Mouse (Mus musculus) heart, embryonic 13.5 days (tissue): ENCODE results near the gene Rhou. TPM values are rescaled to one million over a fixed set of nuclear protein-coding genes. Genes with fewer than 3 reads are reported as not detected.

Source experiments
- ATAC-seq: fragments of 200-750 bp; cut with Nextera tagmentation; 2 replicates; pipeline ENCODE4 v1.8.0; 2017; ENCODE audit warnings: moderate TSS enrichment; ENCODE audit not compliant: insufficient number of reproducible peaks, low FRiP score, low TSS enrichment; ENCODE audit errors: extremely low read depth
- H3K27ac ChIP-seq: fragments of 300-500 bp; sonication (generic); replicated peaks from 2 replicates; pipeline ENCODE4 v1.5.1; 2015; ENCODE audit warnings: moderate library complexity, mild to moderate bottlenecking, inconsistent platforms
- H3K27me3 ChIP-seq: fragments of 300-500 bp; sonication (generic); replicated peaks from 2 replicates; pipeline ENCODE4 v1.6.1; 2015; ENCODE audit warnings: mild to moderate bottlenecking, inconsistent platforms
- H3K36me3 ChIP-seq: fragments of 300-500 bp; sonication (generic); 2 replicates; pipeline ENCODE4 v1.6.1; 2015; ENCODE audit warnings: mild to moderate bottlenecking, inconsistent platforms
- H3K4me1 ChIP-seq: fragments of 300-500 bp; sonication (generic); 2 replicates; pipeline ENCODE4 v1.6.1; 2015; ENCODE audit warnings: inconsistent platforms
- H3K4me2 ChIP-seq: fragments of 300-500 bp; sonication (generic); 2 replicates; pipeline ENCODE4 v1.6.1; 2015; ENCODE audit warnings: inconsistent platforms, mild to moderate bottlenecking, moderate library complexity
- H3K4me3 ChIP-seq: fragments of 300-500 bp; sonication (generic); 2 replicates; pipeline ENCODE4 v1.5.1; 2015; ENCODE audit warnings: moderate library complexity, mild to moderate bottlenecking, inconsistent platforms
- H3K9ac ChIP-seq: fragments of 300-500 bp; sonication (generic); 2 replicates; pipeline ENCODE4 v1.6.1; 2015; ENCODE audit warnings: inconsistent platforms, mild to moderate bottlenecking, moderate library complexity
- H3K9me3 ChIP-seq: fragments of 300-500 bp; sonication (generic); 2 replicates; pipeline ENCODE4 v1.6.1; 2016; ENCODE audit warnings: inconsistent platforms
- WGBS: fragments of 180-500 bp; shearing (Covaris S2); methylation state at CpG from one replicate; pipeline ENCODE4 v1.1.7; 2015; ENCODE audit warnings: mixed read lengths; 5-methylcytosine and 5-hydroxymethylcytosine counted together
- polyA plus RNA-seq: library from polyadenylated mRNA; unstranded; fragments of >200 nt; fragmentation: Nextera tagmentation; extraction: Ambion mirVana; gene quantifications from 2 replicates; pipeline ENCODE4 v1.2.1, GENCODE M21; 2015

The Rhou gene
- polyA plus RNA-seq, 1 experiment from 2014 or later: 7.1 TPM

DNA sequence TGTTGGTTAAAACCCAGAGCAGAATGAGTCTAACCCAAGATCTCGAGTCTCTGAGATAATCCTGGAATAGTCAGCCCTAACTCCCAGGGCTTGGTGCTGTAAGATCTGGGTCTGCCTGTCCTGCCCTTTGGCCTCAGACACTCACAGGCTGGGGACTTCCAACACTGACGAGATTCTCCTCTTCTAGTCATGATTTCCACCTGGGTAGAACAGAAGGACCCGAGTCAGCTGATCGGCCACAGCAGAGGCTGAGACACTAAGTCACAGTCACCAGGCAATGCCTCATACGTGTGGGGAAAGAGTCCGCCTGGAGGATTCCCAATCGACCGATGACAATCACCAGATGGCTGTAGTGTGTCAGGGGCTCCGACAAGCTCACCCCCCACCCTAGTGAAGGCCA is 42.4 kb downstream of the Rhou start:
- 37% methylated on average over 9 of the region's 9 CpGs for WGBS
- Histone ChIP-seq H3K4me1 (peaks cover 23% of the 10 kb centered on the region), H3K9ac (no peak overlapping the region)

GRCm38 (mm10) chr8:123697329-123697728 is 43.6 kb downstream of the Rhou start:
- Histone ChIP-seq H3K4me2 (no peak overlapping the region), H3K36me3 (no peaks in the 10 kb centered on the region), H3K27me3 (no peaks in the 10 kb centered on the region; the same call in 1 of the 2 replicates), H3K4me1 (peaks cover 34% of the 10 kb centered on the region), H3K9me3 (no peaks in the 10 kb centered on the region), H3K27ac (no peak overlapping the region), H3K9ac (no peak overlapping the region), H3K4me3 (no peak overlapping the region)
- WGBS: 53% methylated on average over 5 of the region's 5 CpGs
- no peak for ATAC-seq

More for the DNA sequence above, 42.4 kb downstream of the Rhou start:
- Histone ChIP-seq H3K9me3 (no peaks in the 10 kb centered on the region), H3K4me2 (no peak overlapping the region), H3K4me3 (no peak overlapping the region), H3K36me3 (no peaks in the 10 kb centered on the region), H3K27me3 (no peaks in the 10 kb centered on the region; the same call in 1 of the 2 replicates), H3K27ac (no peak overlapping the region)
- ATAC-seq: no peak

DNA sequence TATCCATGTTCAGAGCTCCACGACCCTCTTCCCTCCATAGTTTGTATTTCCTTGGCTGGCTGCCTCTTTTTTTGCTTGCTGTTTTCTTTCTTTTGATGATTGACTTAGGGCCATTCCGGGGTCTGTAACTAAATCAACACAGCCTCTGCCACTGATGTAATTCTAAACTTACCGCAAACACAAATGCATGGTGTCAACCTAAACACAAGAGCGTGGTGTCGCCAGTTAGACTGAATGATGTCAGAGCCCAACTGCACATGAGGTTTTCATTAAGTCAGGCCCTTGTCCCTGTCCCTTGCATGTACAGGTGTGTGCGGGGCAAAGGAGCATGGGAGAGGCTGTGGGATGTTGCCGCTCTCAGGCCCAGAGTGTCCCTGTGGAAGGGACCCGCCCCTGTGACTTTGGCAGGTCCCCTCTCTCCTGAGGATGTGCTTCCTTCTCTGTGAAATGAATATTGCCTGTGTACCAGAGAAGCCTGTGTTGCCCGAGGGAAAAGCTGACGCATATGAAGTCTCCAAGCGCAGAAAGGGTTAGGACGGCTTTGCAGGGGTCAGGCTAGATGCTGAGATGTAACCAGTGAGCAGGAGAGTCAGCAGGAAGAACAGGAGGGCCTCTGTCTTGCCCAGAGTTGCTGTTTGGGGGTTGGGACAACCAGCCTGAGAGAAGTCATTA is 46.8 kb downstream of the Rhou start:
- Histone ChIP-seq H3K27me3 (no peaks in the 10 kb centered on the region), H3K9ac (no peak overlapping the region), H3K4me2 (no peak overlapping the region), H3K4me3 (no peak overlapping the region), H3K36me3 (no peaks in the 10 kb centered on the region), H3K27ac (no peak overlapping the region; the same call in 1 of the 2 replicates), H3K9me3 (no peaks in the 10 kb centered on the region), H3K4me1 (peaks cover 55% of the 10 kb centered on the region)
- WGBS: 59% methylated on average over 12 of the region's 12 CpGs
- no peak for ATAC-seq

- H3K36me3 ChIP-seq: no peaks in the 10 kb centered on the region
- H3K4me3 ChIP-seq: peak overlapping the region; percentile 16; the same call in 1 of the 2 replicates
- peak overlapping the region; percentile 67 for H3K9ac ChIP-seq
- peak; percentile 47; the same call in 1 of the 2 replicates for ATAC-seq
- H3K27ac ChIP-seq: peak overlapping the region; percentile 88
- 19% methylated on average over 15 of the region's 15 CpGs for WGBS
- no peaks in the 10 kb centered on the region for H3K9me3 ChIP-seq
- H3K4me1 ChIP-seq: peaks cover 61% of the 10 kb centered on the region
- peak overlapping the region; percentile 51 for H3K4me2 ChIP-seq
- peaks cover 4% of the 10 kb centered on the region; the same call in 1 of the 2 replicates for H3K27me3 ChIP-seq
These were observed 48.3 kb downstream of the Rhou start for GRCm38 (mm10) chr8:123701952-123702587.

GRCm38 (mm10) chr8:123705376-123705775 is 51.6 kb downstream of the Rhou start:
- no peak for ATAC-seq
- Histone ChIP-seq H3K27ac (0 out of 2 replicates have a peak overlapping the region, but pooled peaks have one; percentile 20), H3K27me3 (peaks cover 13% of the 10 kb centered on the region; the same call in 1 of the 2 replicates), H3K4me1 (peaks cover 62% of the 10 kb centered on the region), H3K9me3 (no peaks in the 10 kb centered on the region), H3K4me2 (no peak overlapping the region), H3K36me3 (no peaks in the 10 kb centered on the region), H3K9ac (peak overlapping the region; percentile 6; the same call in 1 of the 2 replicates), H3K4me3 (no peak overlapping the region)
- 61% methylated on average over 5 of the region's 5 CpGs for WGBS

DNA sequence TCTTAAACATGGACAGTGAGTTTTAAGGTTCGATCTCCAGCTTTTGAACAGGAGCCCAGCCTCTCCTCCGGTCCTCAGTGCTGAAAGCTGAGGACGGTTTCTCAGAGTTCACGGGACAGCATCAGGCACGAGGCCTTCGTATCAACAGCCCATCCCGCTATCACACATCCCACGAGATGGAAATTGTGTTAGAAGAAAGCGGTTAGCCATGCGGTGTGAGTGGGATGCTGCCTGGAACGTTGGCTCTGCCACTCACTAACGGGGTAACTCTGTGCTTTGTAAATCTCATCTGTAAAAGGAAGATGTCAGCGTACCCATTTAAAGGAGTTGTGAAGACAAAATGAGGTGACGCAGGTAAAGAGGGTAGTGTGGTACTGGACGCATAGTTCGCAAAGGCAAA is 53.4 kb downstream of the Rhou start:
- Histone ChIP-seq H3K4me2 (no peak overlapping the region), H3K9me3 (no peaks in the 10 kb centered on the region), H3K27ac (no peak overlapping the region), H3K27me3 (peaks cover 13% of the 10 kb centered on the region; the same call in 1 of the 2 replicates), H3K36me3 (no peaks in the 10 kb centered on the region), H3K4me3 (no peak overlapping the region), H3K9ac (no peak overlapping the region), H3K4me1 (peaks cover 45% of the 10 kb centered on the region)
- WGBS: 80% methylated on average over 16 of the region's 16 CpGs
- no peak for ATAC-seq

DNA sequence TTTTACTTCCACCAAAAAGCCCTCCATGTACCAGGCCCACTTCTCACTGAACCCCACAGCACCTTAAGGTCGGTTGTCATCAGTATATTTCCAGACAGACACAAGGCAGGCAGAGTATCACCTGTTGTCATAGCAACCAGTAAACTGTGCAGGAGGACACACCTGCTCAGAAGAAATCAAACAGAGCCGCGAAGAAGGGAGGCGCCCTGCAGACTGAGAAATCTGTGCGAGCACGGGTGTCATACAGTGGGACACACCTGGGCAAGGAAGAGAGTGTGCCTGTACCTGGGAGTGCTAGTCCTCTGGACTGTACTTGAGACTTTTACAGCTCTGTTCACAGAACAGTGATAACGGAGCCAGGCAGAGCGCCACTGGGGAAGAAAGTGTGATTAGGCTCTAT is 55.0 kb downstream of the Rhou start:
- peaks cover 31% of the 10 kb centered on the region for H3K4me1 ChIP-seq
- no peak overlapping the region for H3K9ac ChIP-seq
- 52% methylated on average over 8 of the region's 8 CpGs for WGBS
- H3K4me2 ChIP-seq: no peak overlapping the region
- ATAC-seq: no peak
- no peak overlapping the region for H3K27ac ChIP-seq
- H3K27me3 ChIP-seq: peaks cover 13% of the 10 kb centered on the region; the same call in 1 of the 2 replicates
- H3K36me3 ChIP-seq: no peaks in the 10 kb centered on the region
- H3K4me3 ChIP-seq: no peak overlapping the region
- no peaks in the 10 kb centered on the region for H3K9me3 ChIP-seq

GRCm38 (mm10) chr8:123710335-123710734 is 56.6 kb downstream of the Rhou start:
- Histone ChIP-seq H3K9ac (no peak overlapping the region), H3K27ac (no peak overlapping the region), H3K27me3 (peaks cover 13% of the 10 kb centered on the region; the same call in 1 of the 2 replicates), H3K9me3 (no peaks in the 10 kb centered on the region), H3K36me3 (no peaks in the 10 kb centered on the region), H3K4me3 (no peak overlapping the region), H3K4me1 (peaks cover 26% of the 10 kb centered on the region), H3K4me2 (no peak overlapping the region)
- 84% methylated on average over 5 of the region's 5 CpGs for WGBS
- no peak for ATAC-seq

Other genes starting within 250 kb of the Rhou start
- gene Mc1r, start 246.8 kb upstream of the Rhou start, polyA plus RNA-seq: not detected in 2 replicates
- gene Tubb3, start 242.5 kb upstream of the Rhou start, polyA plus RNA-seq: 4.1 and 4.9 TPM in 2 replicates
- 30.4 and 31.1 TPM in 2 replicates for gene Def8, start 230.4 kb upstream of the Rhou start, polyA plus RNA-seq
- 47.4 and 47.7 TPM in 2 replicates for gene Afg3l1, start 176.0 kb upstream of the Rhou start, polyA plus RNA-seq
- gene Dbndd1, start 138.5 kb upstream of the Rhou start, polyA plus RNA-seq: 1.3 and 1.4 TPM in 2 replicates
- 13.5 and 14.7 TPM in 2 replicates for gene Gas8, start 135.1 kb upstream of the Rhou start, polyA plus RNA-seq
- 33.2 and 36.2 TPM in 2 replicates for gene Rab4a, start 152.1 kb downstream of the Rhou start, polyA plus RNA-seq
- gene Ccsap, start 206.3 kb downstream of the Rhou start, polyA plus RNA-seq: 2.5 TPM in 2 replicates
- 292 and 377 TPM in 2 replicates for gene Acta1, start 240.8 kb downstream of the Rhou start, polyA plus RNA-seq